Mouse (Mus musculus) heart, embryonic 16.5 days (tissue): ENCODE results near the gene Fam117a. TPM values are rescaled to one million over a fixed set of nuclear protein-coding genes. Genes with fewer than 3 reads are reported as not detected.

Experiments used
- ATAC-seq: fragments of 200-750 bp; cut with Nextera tagmentation; replicated peaks from 2 replicates; pipeline ENCODE4 v1.8.0; 2017; ENCODE audit warnings: moderate number of reproducible peaks; ENCODE audit not compliant: insufficient read depth, low FRiP score; ENCODE audit errors: extremely low read depth
- H3K27ac ChIP-seq: fragments of 300-500 bp; sonication (generic); 2 replicates; pipeline ENCODE4 v1.5.1; 2014; ENCODE audit warnings: mild to moderate bottlenecking, low read length, control low read depth, moderate library complexity
- H3K27me3 ChIP-seq: fragments of 300-500 bp; sonication (generic); 2 replicates; pipeline ENCODE4 v1.6.1; 2014; ENCODE audit warnings: low read length, mixed read lengths; ENCODE audit not compliant: control insufficient read depth, insufficient read depth
- H3K36me3 ChIP-seq: fragments of 300-500 bp; sonication (generic); 2 replicates; pipeline ENCODE4 v1.6.1; 2014; ENCODE audit not compliant: control insufficient read depth, insufficient read depth
- H3K4me1 ChIP-seq: fragments of 300-500 bp; sonication (generic); 2 replicates; pipeline ENCODE4 v1.6.1; 2014; ENCODE audit warnings: low read length, mixed read lengths; ENCODE audit not compliant: control insufficient read depth, insufficient read depth
- H3K4me2 ChIP-seq: fragments of 300-500 bp; sonication (generic); 2 replicates; pipeline ENCODE4 v1.6.1; 2014; ENCODE audit warnings: low read depth, mild to moderate bottlenecking, control low read depth, low read length
- H3K4me3 ChIP-seq: fragments of 300-500 bp; sonication (generic); 2 replicates; pipeline ENCODE4 v1.5.1; 2014; ENCODE audit warnings: mild to moderate bottlenecking, control low read depth, low read length
- H3K9ac ChIP-seq: fragments of 300-500 bp; sonication (generic); 2 replicates; pipeline ENCODE4 v1.6.1; 2014; ENCODE audit warnings: low read length, control low read depth
- H3K9me3 ChIP-seq: fragments of 300-500 bp; sonication (generic); replicated peaks from 2 replicates; pipeline ENCODE4 v1.6.1; 2016; ENCODE audit warnings: low read length; ENCODE audit not compliant: control insufficient read depth
- WGBS: fragments of 180-500 bp; shearing (Covaris S2); extraction: QIAGEN DNeasy Blood & Tissue Kit; methylation state at CpG from one replicate; pipeline ENCODE4 v1.1.7; 2014; 5-methylcytosine and 5-hydroxymethylcytosine counted together
- polyA plus RNA-seq: library from polyadenylated mRNA; unstranded; fragments of >200 nt; fragmentation: Nextera tagmentation; extraction: Ambion mirVana; gene quantifications from 2 replicates; pipeline ENCODE4 v1.2.1, GENCODE M21; 2015

Fam117a gene
- polyA plus RNA-seq, 1 experiment from 2014 or later = 6.3 TPM

GRCm38 (mm10) chr11:95353226-95353625 lies 16.4 kb downstream of the Fam117a start:
- ATAC-seq = no peak
- Histone ChIP-seq H3K36me3 (no peaks in the 10 kb centered on the region), H3K9ac (no peak overlapping the region), H3K4me2 (no peak overlapping the region), H3K9me3 (no peaks in the 10 kb centered on the region), H3K27ac (no peak overlapping the region), H3K27me3 (no peaks in the 10 kb centered on the region), H3K4me3 (no peak overlapping the region), H3K4me1 (peaks cover 22% of the 10 kb centered on the region)
- WGBS = 72% methylated on average over 9 of the region's 9 CpGs

- Histone ChIP-seq H3K9me3 (no peaks in the 10 kb centered on the region), H3K36me3 (no peaks in the 10 kb centered on the region), H3K27me3 (no peaks in the 10 kb centered on the region), H3K4me2 (0 out of 2 replicates have a peak overlapping the region, but pooled peaks have one; percentile 0), H3K4me3 (no peak overlapping the region), H3K9ac (no peak overlapping the region), H3K4me1 (peaks cover 22% of the 10 kb centered on the region), H3K27ac (no peak overlapping the region)
- 82% methylated on average over 14 of the region's 14 CpGs for WGBS
- ATAC-seq = no peak
Measured at GRCm38 (mm10) chr11:95354228-95354944, 17.6 kb downstream of the Fam117a start.

- 68% methylated on average over 12 of the region's 12 CpGs for WGBS
- Histone ChIP-seq H3K9me3 (no peaks in the 10 kb centered on the region), H3K4me3 (no peak overlapping the region), H3K36me3 (no peaks in the 10 kb centered on the region), H3K4me2 (peak overlapping the region; percentile 36), H3K27me3 (no peaks in the 10 kb centered on the region), H3K27ac (0 out of 2 replicates have a peak overlapping the region, but pooled peaks have one; percentile 16), H3K9ac (no peak overlapping the region), H3K4me1 (peaks cover 22% of the 10 kb centered on the region)
- ATAC-seq = no peak
Measured at GRCm38 (mm10) chr11:95354945-95355660, 18.3 kb downstream of the Fam117a start.

GRCm38 (mm10) chr11:95355661-95356011 lies 18.8 kb downstream of the Fam117a start:
- Histone ChIP-seq H3K27ac (no peak overlapping the region), H3K4me3 (no peak overlapping the region), H3K9me3 (no peaks in the 10 kb centered on the region), H3K4me1 (peaks cover 22% of the 10 kb centered on the region), H3K36me3 (no peaks in the 10 kb centered on the region), H3K9ac (no peak overlapping the region), H3K27me3 (no peaks in the 10 kb centered on the region), H3K4me2 (peak overlapping the region; percentile 36)
- WGBS = 89% methylated on average over 5 of the region's 5 CpGs
- ATAC-seq = no peak

- 0 out of 2 replicates have a peak overlapping the region, but pooled peaks have one; percentile 11 for H3K27ac ChIP-seq
- no peaks in the 10 kb centered on the region for H3K36me3 ChIP-seq
- no peaks in the 10 kb centered on the region for H3K9me3 ChIP-seq
- H3K9ac ChIP-seq = no peak overlapping the region
- 0 out of 2 replicates have a peak overlapping the region, but pooled peaks have one; percentile 19 for H3K4me2 ChIP-seq
- no peak overlapping the region for H3K4me3 ChIP-seq
- no peak for ATAC-seq
- H3K4me1 ChIP-seq = peaks cover 22% of the 10 kb centered on the region
- 83% methylated on average over 7 of the region's 7 CpGs for WGBS
- H3K27me3 ChIP-seq = no peaks in the 10 kb centered on the region
Measured at GRCm38 (mm10) chr11:95356039-95356438, 19.2 kb downstream of the Fam117a start.

GRCm38 (mm10) chr11:95356469-95357273 lies 19.9 kb downstream of the Fam117a start:
- no peak overlapping the region for H3K9ac ChIP-seq
- H3K4me3 ChIP-seq = no peak overlapping the region
- peaks cover 22% of the 10 kb centered on the region for H3K4me1 ChIP-seq
- H3K4me2 ChIP-seq = peak overlapping the region; percentile 19; the same call in 1 of the 2 replicates
- no peaks in the 10 kb centered on the region for H3K36me3 ChIP-seq
- peak; percentile 58 for ATAC-seq
- H3K9me3 ChIP-seq = no peaks in the 10 kb centered on the region
- peak overlapping the region; percentile 19; the same call in 1 of the 2 replicates for H3K27ac ChIP-seq
- no peaks in the 10 kb centered on the region for H3K27me3 ChIP-seq
- 41% methylated on average over 17 of the region's 17 CpGs for WGBS

GRCm38 (mm10) chr11:95358263-95358662 lies 21.4 kb downstream of the Fam117a start:
- H3K36me3 ChIP-seq = no peaks in the 10 kb centered on the region
- ATAC-seq = no peak
- no peaks in the 10 kb centered on the region for H3K9me3 ChIP-seq
- WGBS = 52% methylated on average over 3 of the region's 3 CpGs
- H3K9ac ChIP-seq = no peak overlapping the region
- H3K4me1 ChIP-seq = peaks cover 22% of the 10 kb centered on the region
- no peaks in the 10 kb centered on the region for H3K27me3 ChIP-seq
- H3K4me2 ChIP-seq = no peak overlapping the region
- no peak overlapping the region for H3K4me3 ChIP-seq
- no peak overlapping the region for H3K27ac ChIP-seq

GRCm38 (mm10) chr11:95364388-95364787 lies 27.6 kb downstream of the Fam117a start:
- Histone ChIP-seq H3K9ac (no peak overlapping the region), H3K27ac (no peak overlapping the region), H3K9me3 (no peaks in the 10 kb centered on the region), H3K4me3 (no peak overlapping the region), H3K4me2 (no peak overlapping the region), H3K36me3 (no peaks in the 10 kb centered on the region), H3K4me1 (peaks cover 26% of the 10 kb centered on the region), H3K27me3 (no peaks in the 10 kb centered on the region)
- WGBS = 75% methylated on average over 5 of the region's 5 CpGs
- no peak for ATAC-seq
